Mouse (Mus musculus) CD4-positive, CD25-positive, alpha-beta regulatory T cell, adult 2 months (primary cell): ENCODE data around the gene 4930426L09Rik.

ENCODE experiments used
- DNase-seq: peaks from one replicate; pipeline ENCODE4 v3.0.0-alpha.2; 2012; ENCODE audit warnings: low read depth, low spot score

4930426L09Rik gene

DNA sequence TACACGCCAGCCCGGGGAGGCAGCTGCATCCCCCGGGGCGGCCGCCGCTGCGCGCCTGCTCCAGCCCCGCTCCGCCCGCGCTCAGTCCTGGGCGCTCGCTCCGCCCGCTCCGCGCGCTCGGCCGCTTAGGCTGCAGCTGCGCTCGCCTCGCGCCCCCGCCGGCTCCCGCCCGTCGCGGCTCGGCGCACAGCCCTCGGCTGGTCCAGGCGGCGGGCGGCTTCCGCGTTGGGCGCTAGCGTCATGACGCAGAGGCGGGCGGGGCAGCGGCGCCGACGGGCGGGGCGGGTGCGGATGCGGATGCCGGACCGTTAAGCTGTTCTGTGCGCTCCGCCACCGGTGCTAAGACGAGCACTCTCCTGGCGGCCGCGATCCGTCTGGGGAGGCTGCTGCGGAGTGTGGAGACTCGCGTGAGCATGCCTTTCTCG is at the start of gene 4930426L09Rik, which contains the start of gene Pip4k2a:
TSS of gene 4930426L09Rik (plus strand) at position 290 of the 425 bp plus-strand sequence.
TSS of gene Pip4k2a (minus strand) at position 73 of the 425 bp plus-strand sequence.
- DNase-seq = peak; percentile 96

DNA sequence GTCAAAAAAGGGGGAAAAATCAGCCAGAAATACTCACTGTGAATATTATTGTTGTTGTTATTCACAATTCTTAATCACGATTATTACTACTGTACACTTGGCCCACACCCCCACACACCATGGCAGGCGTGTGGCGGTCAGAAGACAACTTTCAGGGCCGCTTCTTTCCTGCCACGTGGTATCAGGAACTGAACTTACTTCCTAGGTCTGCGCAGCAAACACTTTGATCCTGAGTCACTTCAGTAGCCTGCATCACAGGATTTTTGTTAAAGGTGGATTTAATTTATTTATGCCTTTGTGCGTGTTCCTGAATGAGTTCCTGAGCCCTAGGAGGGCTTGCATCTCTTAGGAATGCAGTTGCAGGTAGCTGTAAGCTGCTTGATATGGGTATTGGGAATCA is 49.4 kb upstream of the 4930426L09Rik start:
- DNase-seq = no peak

- DNase-seq = no peak
These were observed 47.4 kb upstream of the 4930426L09Rik start for GRCm38 (mm10) chr2:18950758-18951157.

GRCm38 (mm10) chr2:18952102-18952673 is 46.0 kb upstream of the 4930426L09Rik start:
- peak; percentile 83 for DNase-seq

GRCm38 (mm10) chr2:18954422-18954821 is 43.7 kb upstream of the 4930426L09Rik start:
- DNase-seq = no peak

DNA sequence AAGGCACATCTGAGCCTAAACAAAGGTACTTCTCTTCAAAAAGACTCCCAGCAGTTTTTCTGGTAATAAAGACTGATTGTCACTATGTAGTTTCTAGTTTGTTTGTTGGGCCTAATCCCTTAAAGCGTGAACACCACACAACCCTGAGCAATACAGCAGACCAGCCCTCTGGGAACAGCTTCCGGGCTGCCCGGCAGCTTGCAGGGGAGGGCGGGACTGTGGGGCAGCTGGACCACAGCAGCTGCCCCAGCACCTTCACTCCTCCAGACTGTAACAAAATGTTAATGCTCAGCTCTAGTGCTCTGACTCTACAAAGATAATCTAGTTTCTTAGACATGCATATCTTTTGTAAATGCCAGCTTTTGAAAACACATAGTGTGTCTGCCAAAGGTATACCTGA is 43.1 kb upstream of the 4930426L09Rik start:
- no peak for DNase-seq

GRCm38 (mm10) chr2:18955671-18956070 is 42.5 kb upstream of the 4930426L09Rik start:
- peak; percentile 52 for DNase-seq

- DNase-seq = no peak
These were observed 41.7 kb upstream of the 4930426L09Rik start for GRCm38 (mm10) chr2:18956424-18956823.

GRCm38 (mm10) chr2:18956945-18957344 is 41.2 kb upstream of the 4930426L09Rik start:
- DNase-seq = no peak

DNA sequence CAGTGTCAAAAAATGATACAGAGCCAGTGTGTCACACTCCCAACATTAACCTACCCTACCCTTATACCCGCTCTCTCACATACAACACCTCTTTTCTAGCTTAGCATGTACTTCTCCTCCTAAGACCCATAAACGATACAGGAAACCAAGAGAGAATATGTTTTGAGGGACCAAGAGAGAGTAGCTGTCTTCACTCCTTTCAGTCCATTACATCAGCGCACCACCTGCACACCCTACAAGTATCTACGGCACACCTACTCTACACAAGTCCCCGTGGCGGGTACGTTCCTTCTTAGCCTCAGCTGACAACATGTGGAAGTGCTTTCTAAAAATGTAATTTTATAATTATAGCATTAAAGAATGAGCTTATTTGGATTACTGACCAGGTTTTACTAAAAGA is 40.7 kb upstream of the 4930426L09Rik start:
- DNase-seq = peak; percentile 71

DNA sequence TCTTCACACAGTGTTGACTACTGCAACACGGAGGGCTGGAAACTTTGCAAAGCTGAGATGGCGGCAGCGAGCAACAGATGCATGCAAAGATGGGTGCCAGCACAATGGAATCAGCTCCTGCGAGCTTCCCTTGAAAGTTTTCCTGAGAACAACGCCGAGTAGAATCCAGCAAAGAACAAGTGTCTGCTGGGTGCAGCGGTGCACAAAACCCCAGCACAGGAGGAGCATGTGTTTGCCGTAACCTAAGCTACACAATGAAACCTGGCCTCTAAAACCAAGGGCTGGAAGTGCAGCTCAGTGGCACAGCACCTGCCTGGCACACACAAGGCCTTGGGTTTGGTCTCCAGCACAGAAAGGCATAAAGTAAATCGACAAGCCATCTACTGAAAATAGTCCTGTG is 40.1 kb upstream of the 4930426L09Rik start:
- DNase-seq = peak; percentile 50

DNA sequence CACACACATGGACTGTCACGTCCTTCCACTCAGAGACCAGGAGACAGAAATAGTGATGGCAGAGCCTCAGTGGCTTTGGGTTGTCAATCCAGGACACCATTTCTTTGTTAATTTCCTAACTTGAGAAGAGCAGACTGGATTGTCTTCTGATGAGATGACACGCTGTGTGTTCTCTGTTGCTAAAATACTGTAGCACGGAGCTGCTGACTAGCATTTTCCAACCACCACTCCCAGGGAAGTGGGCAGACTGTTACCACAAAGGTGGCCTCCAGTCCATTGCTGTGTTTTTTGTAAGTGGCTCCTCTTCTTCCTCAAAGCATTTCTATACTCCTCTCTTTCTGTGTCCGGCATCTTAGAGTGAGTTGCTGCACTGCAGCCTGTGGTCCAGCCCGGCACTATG is 39.6 kb upstream of the 4930426L09Rik start:
- peak; percentile 70 for DNase-seq

DNA sequence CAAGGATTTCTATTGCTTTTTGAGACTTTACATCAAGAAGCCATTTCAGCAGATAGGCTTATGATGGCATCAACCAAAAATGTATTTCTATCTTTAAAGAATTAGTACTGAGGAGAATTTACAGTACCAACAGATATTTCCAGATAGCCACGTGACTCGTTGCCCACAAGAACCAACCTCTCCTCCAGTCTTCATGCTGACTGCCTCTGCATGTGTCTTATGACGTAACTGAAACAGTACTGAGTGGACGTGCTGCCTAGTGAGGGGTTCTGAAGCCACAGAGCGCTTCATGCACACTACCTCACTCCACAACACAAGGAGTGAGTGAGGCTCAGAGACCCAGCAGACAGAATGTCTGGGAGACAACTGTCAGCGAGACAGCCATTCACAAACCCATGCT is 39.1 kb upstream of the 4930426L09Rik start:
- DNase-seq = peak; percentile 81

DNA sequence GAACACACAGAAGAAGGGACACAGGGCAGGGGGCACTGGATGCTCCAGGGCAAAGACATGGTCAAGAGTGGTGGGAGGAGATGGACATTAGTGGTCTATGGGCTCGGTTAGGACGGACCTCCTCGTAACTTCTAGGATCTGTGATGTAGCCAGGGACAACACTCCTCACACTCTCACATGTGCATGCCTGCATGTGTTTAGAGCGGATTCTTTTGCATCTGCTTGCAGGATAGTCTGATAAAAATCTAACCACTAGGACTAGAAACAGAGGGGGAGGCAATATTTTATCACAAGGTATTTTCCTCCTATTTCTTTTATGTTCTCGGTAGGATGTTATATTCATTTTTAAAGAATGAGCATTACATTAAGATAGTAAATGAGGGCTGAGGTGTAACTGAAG is 38.6 kb upstream of the 4930426L09Rik start:
- peak; percentile 52 for DNase-seq

GRCm38 (mm10) chr2:18960376-18960973 is 37.7 kb upstream of the 4930426L09Rik start:
- DNase-seq = no peak

- DNase-seq = no peak
These were observed 35.6 kb upstream of the 4930426L09Rik start for GRCm38 (mm10) chr2:18962502-18962901.

DNA sequence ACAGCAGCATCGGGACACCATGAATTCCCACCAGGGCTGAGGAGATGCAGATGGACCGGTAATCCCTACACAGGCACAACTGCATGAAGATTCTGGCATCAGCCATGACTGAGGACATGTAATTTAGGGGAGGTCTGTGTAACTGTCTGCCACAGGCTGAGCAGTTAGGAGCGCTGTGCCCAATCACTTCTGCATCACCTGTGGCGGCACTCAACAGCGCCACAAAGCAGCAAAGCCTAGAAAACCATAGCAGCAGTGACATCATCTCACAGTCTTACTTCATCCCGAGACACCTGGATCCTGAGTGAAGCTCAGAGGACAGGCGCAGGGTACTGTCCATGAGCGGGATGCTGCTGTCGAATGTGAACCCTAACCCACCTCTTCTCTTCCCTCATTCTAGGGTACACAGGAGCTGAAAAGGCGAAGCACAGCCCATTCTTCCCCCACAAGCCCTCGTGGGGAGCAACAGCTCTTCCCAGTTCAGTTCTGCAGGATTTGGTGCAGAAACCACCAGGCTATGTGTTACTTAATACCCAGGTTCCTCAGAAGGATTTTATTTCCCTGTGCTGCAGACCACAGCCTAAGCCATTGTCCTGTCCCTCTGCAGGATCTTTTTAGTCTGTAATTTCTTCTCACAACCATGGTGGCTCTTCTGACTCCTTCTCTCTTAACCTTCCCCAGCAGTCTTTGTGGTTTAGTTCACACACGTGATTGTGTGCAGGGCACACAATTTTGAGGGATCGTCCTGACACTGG is 34.7 kb upstream of the 4930426L09Rik start:
- no peak for DNase-seq

GRCm38 (mm10) chr2:18965108-18965507 is 33.0 kb upstream of the 4930426L09Rik start:
- DNase-seq = no peak

DNA sequence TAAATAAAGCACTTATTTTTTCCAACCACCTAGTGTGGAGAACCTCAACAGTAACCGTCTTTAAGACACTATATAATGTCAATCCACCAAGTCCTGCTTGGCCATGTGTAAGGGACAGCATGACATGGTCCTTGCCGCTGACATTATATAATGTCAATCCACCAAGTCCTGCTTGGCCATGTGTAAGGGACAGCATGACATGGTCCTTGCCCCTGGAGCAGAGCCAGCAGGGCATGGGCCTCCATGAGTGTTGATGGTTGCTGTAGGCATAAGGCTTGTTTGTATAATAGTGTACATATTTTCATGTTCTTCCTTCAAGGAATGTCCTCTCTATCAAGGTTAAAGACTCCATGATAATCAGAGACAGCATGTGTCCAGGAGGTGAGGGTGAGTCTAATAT is 32.2 kb upstream of the 4930426L09Rik start:
- DNase-seq = no peak

- DNase-seq = no peak
These were observed 31.6 kb upstream of the 4930426L09Rik start for GRCm38 (mm10) chr2:18966566-18966965.

GRCm38 (mm10) chr2:18967451-18968063 is 30.6 kb upstream of the 4930426L09Rik start:
- peak; percentile 46 for DNase-seq

DNA sequence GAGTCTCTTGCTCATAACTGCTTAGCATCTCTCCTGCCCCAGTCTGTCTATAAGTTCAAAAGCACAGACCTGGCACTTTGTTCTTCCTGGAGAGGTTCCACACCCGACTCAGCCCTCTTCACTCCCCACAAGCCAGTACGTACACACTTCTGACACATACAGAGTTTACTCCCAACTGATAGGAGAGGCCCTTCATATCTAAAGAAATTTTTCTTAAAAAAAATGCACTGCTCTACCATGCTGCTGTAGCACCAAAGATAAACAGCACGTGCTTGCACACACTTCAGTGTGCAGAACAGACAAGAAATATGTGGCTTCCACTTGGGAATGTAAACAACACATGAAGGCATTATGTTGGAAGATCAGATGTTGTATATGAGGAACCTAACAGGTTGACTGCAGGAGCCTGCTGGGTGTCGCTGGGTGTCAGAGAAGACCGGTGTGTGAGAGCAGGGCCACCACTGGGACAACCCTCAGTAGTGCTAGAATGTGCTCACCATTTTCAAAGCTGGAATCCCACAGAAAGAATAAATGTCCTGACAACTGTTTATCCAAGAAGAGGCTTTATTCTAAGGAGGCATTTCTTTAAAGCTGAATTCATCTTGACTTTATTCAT is 29.0 kb upstream of the 4930426L09Rik start:
- DNase-seq = peak; percentile 39
